Comparison of ENCODE assay signal across 9 mouse cellular contexts in genomic region chr10:99132189-99132588, GRCm38 (mm10). TPM values are rescaled to one million over a fixed set of nuclear protein-coding genes. Genes with fewer than 3 reads are reported as not detected.
DNase-seq lines count a peak whose midpoint lies in the region; ATAC-seq and TF ChIP-seq lines count a peak whose summit lies in the region.
"Had no signal": no experiment of that assay in that cellular context is flagged by ENCODE, and none has a peak within 500 bp of the region (broad histone marks: within the 10 kb centered on the region; RNA-seq: fewer than 3 reads in every experiment).

No protein-coding gene starts in this region.

- DNase-seq in layer of hippocampus, adult 2 months (ENCODE audit: low spot score in 2 of 2) = no peak
- DNase-seq in layer of hippocampus, postnatal 14 days (ENCODE audit: low spot score in 2 of 2) = no peak
- peak; percentile 59 for DNase-seq in brain, embryonic 14.5 days (ENCODE audit: low read depth)
- peak; percentile 50 for DNase-seq in intestine, embryonic 14.5 days (ENCODE audit: low spot score)
- no peak for DNase-seq in adrenal gland, adult 8-10 months
- no peak for DNase-seq in urinary bladder, postnatal 36 days (ENCODE audit: low spot score in 2 of 2)
- DNase-seq: kidney, adult 2 months had no signal

- TF ChIP-seq POLR2A in brain, embryonic 14.5 days (IDR thresholded peaks at IDR 0.05; ENCODE audit: borderline replicate concordance, extremely low read depth, insufficient read depth, insufficient read length, poor library complexity, severe bottlenecking) = no peak
- TF ChIP-seq POLR2A in small intestine, adult 2 months (IDR thresholded peaks at IDR 0.05; ENCODE audit: low read depth, low read length) = no peak

- H3K27me3 ChIP-seq in intestine, embryonic 14.5 days (replicated peaks; ENCODE audit: control insufficient read depth, insufficient read depth, low read length) = no peaks in the 10 kb centered on the region
- H3K27me3 ChIP-seq in small intestine, adult 2 months (ENCODE audit: control insufficient read depth, insufficient read depth, low read length) = no peaks in the 10 kb centered on the region
- H3K27me3 ChIP-seq: neural tube, embryonic 12.5 days had no signal

- no peak for TF ChIP-seq CTCF in layer of hippocampus, adult 2 months (conservative IDR thresholded peaks at IDR 0.05)
- TF ChIP-seq CTCF in brain, embryonic 14.5 days (IDR thresholded peaks at IDR 0.05; ENCODE audit: borderline replicate concordance, extremely low read depth, insufficient read depth, insufficient read length) = no peak
- no peak for TF ChIP-seq CTCF in small intestine, adult 2 months (IDR thresholded peaks at IDR 0.05; ENCODE audit: extremely low read depth, insufficient read length, insufficient replicate concordance, low read depth, low read length)

- WGBS in intestine, embryonic 14.5 days = 61% methylated on average over 6 of the region's 6 CpGs
- 22% methylated on average over 6 of the region's 6 CpGs for WGBS in small intestine, adult 2 months

- H3K9me3 ChIP-seq in intestine, embryonic 14.5 days (ENCODE audit: control insufficient read depth, low read length) = no peaks in the 10 kb centered on the region
- H3K9me3 ChIP-seq: neural tube, embryonic 12.5 days had no signal

- no peak for ATAC-seq in intestine, embryonic 14.5 days (replicated peaks; ENCODE audit: low FRiP score, low TSS enrichment, low read depth)

- no peak overlapping the region for H3K9ac ChIP-seq in intestine, embryonic 14.5 days (ENCODE audit: low read length)
- H3K9ac ChIP-seq: neural tube, embryonic 12.5 days had no signal

- no peak overlapping the region for H3K4me3 ChIP-seq in layer of hippocampus, adult 2 months
- H3K4me3 ChIP-seq in intestine, embryonic 14.5 days (ENCODE audit: low read depth, low read length) = no peak overlapping the region
- no peak overlapping the region for H3K4me3 ChIP-seq in small intestine, adult 2 months (ENCODE audit: low read depth, low read length)
- H3K4me3 ChIP-seq: neural tube, embryonic 12.5 days had no signal

- peaks cover 13% of the 10 kb centered on the region; the same call in 1 of the 2 replicates for H3K36me3 ChIP-seq in intestine, embryonic 14.5 days (ENCODE audit: control insufficient read depth, insufficient read depth, low read length)
- no peaks in the 10 kb centered on the region; the same call in 1 of the 2 replicates for H3K36me3 ChIP-seq in small intestine, adult 2 months (ENCODE audit: control insufficient read depth, insufficient read depth, low read length)

- peak overlapping the region; percentile 73 for H3K27ac ChIP-seq in layer of hippocampus, adult 2 months
- H3K27ac ChIP-seq in intestine, embryonic 14.5 days (ENCODE audit: low read depth) = no peak overlapping the region
- H3K27ac ChIP-seq in small intestine, adult 2 months (ENCODE audit: insufficient read depth, low read depth, low read length) = peak overlapping the region; percentile 96
- H3K27ac ChIP-seq: neural tube, embryonic 12.5 days had no signal

- H3K4me2 ChIP-seq in intestine, embryonic 14.5 days (ENCODE audit: low read length) = no peak overlapping the region
- H3K4me2 ChIP-seq: neural tube, embryonic 12.5 days had no signal

- H3K4me1 ChIP-seq in intestine, embryonic 14.5 days (replicated peaks; ENCODE audit: control insufficient read depth, insufficient read depth, low read length) = no peaks in the 10 kb centered on the region
- peaks cover 43% of the 10 kb centered on the region for H3K4me1 ChIP-seq in small intestine, adult 2 months (ENCODE audit: control insufficient read depth, insufficient read depth, insufficient read length, low read length)

RNA-seq across cellular contexts. Expression of gene Phxr2, which starts 6.1 kb away (rescaled TPM):
- not detected for total RNA-seq in layer of hippocampus, adult 2 months (2021)
- total RNA-seq in layer of hippocampus, postnatal 14 days (2021) = not detected
- not detected in 2 replicates for polyA plus RNA-seq in brain, embryonic 14.5 days (2012; rRNA removed)
- polyA plus RNA-seq in intestine, embryonic 14.5 days (2014; fragmentation: Nextera tagmentation; extraction: Ambion mirVana) = not detected in 2 replicates
- polyA plus RNA-seq in small intestine, adult 2 months (2012; rRNA removed) = not detected in 2 replicates
- total RNA-seq in adrenal gland, adult 8-10 months (2022) = not detected
- polyA plus RNA-seq: kidney, adult 2 months had no signal

RNA-seq across cellular contexts. Expression of gene Galnt4, which starts 24.2 kb away (rescaled TPM):
- total RNA-seq in layer of hippocampus, adult 2 months (2021) = 1 to 10 TPM; 3.6 to 3.9 TPM
- 1 to 10 TPM; 4.8 TPM for total RNA-seq in layer of hippocampus, postnatal 14 days (2021)
- polyA plus RNA-seq in brain, embryonic 14.5 days (2012; rRNA removed) = 0.69 and 1.8 TPM in 2 replicates
- 23.9 and 24.2 TPM in 2 replicates for polyA plus RNA-seq in intestine, embryonic 14.5 days (2014; fragmentation: Nextera tagmentation; extraction: Ambion mirVana)
- polyA plus RNA-seq in small intestine, adult 2 months (2012; rRNA removed) = 2.6 and 3.4 TPM in 2 replicates
- 1 to 10 TPM; 7.0 to 7.6 (median 7.2) TPM for total RNA-seq in adrenal gland, adult 8-10 months (2022)

RNA-seq across cellular contexts. Expression of gene Poc1b, which starts 25.4 kb away (rescaled TPM):
- total RNA-seq in layer of hippocampus, adult 2 months (2021) = 1 to 10 TPM; 6.0 to 6.1 TPM
- total RNA-seq in layer of hippocampus, postnatal 14 days (2021) = 1 to 10 TPM; 7.0 to 8.9 TPM
- polyA plus RNA-seq in brain, embryonic 14.5 days (2012; rRNA removed) = 26.7 and 26.8 TPM in 2 replicates
- polyA plus RNA-seq in intestine, embryonic 14.5 days (2014; fragmentation: Nextera tagmentation; extraction: Ambion mirVana) = 29.7 and 33.5 TPM in 2 replicates
- 3.6 and 5.5 TPM in 2 replicates for polyA plus RNA-seq in small intestine, adult 2 months (2012; rRNA removed)
- total RNA-seq in adrenal gland, adult 8-10 months (2022) = 10 to 100 TPM; 12.4 to 23.8 (median 18.0) TPM

Comparison
In these comparisons a context has a peak if more than half of its experiments do, and no peak if none do; other contexts are left out.
1. DNase-seq: peak in brain, embryonic 14.5 days (single experiment) and intestine, embryonic 14.5 days (single experiment); none in layer of hippocampus, adult 2 months (0 of 2), layer of hippocampus, postnatal 14 days (0 of 2), adrenal gland, adult 8-10 months (single experiment) and urinary bladder, postnatal 36 days (0 of 2).